Mouse (Mus musculus) heart, postnatal 0 days (tissue): ENCODE measurements around the gene Mta1. TPM values are rescaled to one million over a fixed set of nuclear protein-coding genes. Genes with fewer than 3 reads are reported as not detected.
A peak's percentile ranks its signal among the peaks of the same experiment; 100 is the strongest.

Source experiments
- ATAC-seq: fragments of 200-750 bp; cut with Nextera tagmentation; 2 replicates; pipeline ENCODE4 v1.8.0; 2017; ENCODE audit warnings: low read depth, moderate number of reproducible peaks, moderate library complexity; ENCODE audit not compliant: insufficient read depth
- DNase-seq: peaks from one replicate; pipeline ENCODE4 v3.0.0-alpha.2; 2016; ENCODE audit warnings: low spot score
- H3K27ac ChIP-seq: fragments of 300-500 bp; sonication (generic); 2 replicates; pipeline ENCODE4 v1.5.1; 2014; ENCODE audit warnings: low read depth, mild to moderate bottlenecking
- H3K27me3 ChIP-seq: fragments of 300-500 bp; sonication (generic); 2 replicates; pipeline ENCODE4 v1.6.1; 2014; ENCODE audit warnings: low read length, mixed read lengths; ENCODE audit not compliant: control insufficient read depth, insufficient read depth
- H3K36me3 ChIP-seq: fragments of 300-500 bp; sonication (generic); replicated peaks from 2 replicates; pipeline ENCODE4 v1.6.1; 2014; ENCODE audit warnings: low read length, mixed read lengths; ENCODE audit not compliant: control insufficient read depth, insufficient read depth
- H3K4me1 ChIP-seq: fragments of 300-500 bp; sonication (generic); 2 replicates; pipeline ENCODE4 v1.6.1; 2014; ENCODE audit warnings: antibody characterized with exemption; ENCODE audit not compliant: control insufficient read depth, insufficient read depth
- H3K4me2 ChIP-seq: fragments of 300-500 bp; sonication (generic); 2 replicates; pipeline ENCODE4 v1.6.1; 2014; ENCODE audit warnings: low read depth, mild to moderate bottlenecking, low read length, moderate library complexity
- H3K4me3 ChIP-seq: fragments of 300-500 bp; sonication (generic); 2 replicates; pipeline ENCODE4 v1.5.1; 2014; ENCODE audit warnings: low read depth, low read length
- H3K9ac ChIP-seq: fragments of 300-500 bp; sonication (generic); replicated peaks from 2 replicates; pipeline ENCODE4 v1.6.1; 2014; ENCODE audit warnings: low read depth, low read length, mixed read lengths
- H3K9me3 ChIP-seq: fragments of 300-500 bp; sonication (generic); replicated peaks from 2 replicates; pipeline ENCODE4 v1.6.1; 2016; ENCODE audit warnings: low read length; ENCODE audit not compliant: control insufficient read depth
- CTCF ChIP-seq: IDR thresholded peaks from 2 replicates; pipeline ENCODE4 v1.5.1; 2016; ENCODE audit warnings: antibody characterized with exemption, control low read depth, low read depth
- EP300 ChIP-seq: IDR thresholded peaks from 2 replicates; pipeline ENCODE4 v1.6.1; 2016; ENCODE audit warnings: antibody characterized with exemption, low read depth
- WGBS: fragments of 180-500 bp; shearing (Covaris S2); extraction: QIAGEN DNeasy Blood & Tissue Kit; methylation state at CpG from one replicate; pipeline ENCODE4 v1.1.7; 2014; 5-methylcytosine and 5-hydroxymethylcytosine counted together
- polyA plus RNA-seq: library from polyadenylated mRNA; unstranded; fragments of >200 nt; fragmentation: Nextera tagmentation; extraction: Ambion mirVana; gene quantifications from 2 replicates; pipeline ENCODE4 v1.2.1, GENCODE M21; 2015
- total RNA-seq: library from RNA; depleted of rRNA; stranded (reverse); fragments of >200 nt; gene quantifications from 2 replicates; pipeline ENCODE4 v1.2.3, GENCODE M21; 2014; ENCODE audit warnings: low replicate concordance

Mta1 gene
- total and polyA plus RNA-seq, 2 experiments from 2014 or later: 11.8 to 26.3 TPM

GRCm38 (mm10) chr12:113139908-113140615 lies 42.0 kb downstream of the Mta1 start, which contains the start of gene Crip2:
Gene Crip2, plus strand, starts transcription at chr12:113140236.
- H3K4me1 ChIP-seq: peaks cover 43% of the 10 kb centered on the region
- DNase-seq: peak; percentile 99
- H3K27me3 ChIP-seq: no peaks in the 10 kb centered on the region
- under 1% methylated on average over 68 of the region's 68 CpGs for WGBS
- peak within 1 kb of the TSS; percentile 95 for H3K9ac ChIP-seq
- H3K4me3 ChIP-seq: peak within 1 kb of the TSS; percentile 88
- peak within 1 kb of the TSS; percentile 91 for H3K4me2 ChIP-seq
- ATAC-seq: peak; percentile 71
- peaks cover 39% of the 10 kb centered on the region for H3K36me3 ChIP-seq
- no peaks in the 10 kb centered on the region for H3K9me3 ChIP-seq
- TF ChIP-seq EP300 (peak; percentile 90), CTCF (peak; percentile 44)
- H3K27ac ChIP-seq: peak within 1 kb of the TSS; percentile 98

- Histone ChIP-seq H3K4me2 (peak overlapping the region; percentile 91), H3K9me3 (no peaks in the 10 kb centered on the region), H3K9ac (peak overlapping the region; percentile 95), H3K36me3 (peaks cover 39% of the 10 kb centered on the region), H3K4me1 (peaks cover 41% of the 10 kb centered on the region), H3K4me3 (peak overlapping the region; percentile 88), H3K27me3 (no peaks in the 10 kb centered on the region), H3K27ac (peak overlapping the region; percentile 98)
- DNase-seq: peak; percentile 48
- ATAC-seq: no peak; the same call in 1 of the 2 replicates
- 1% methylated on average over 48 of the region's 49 CpGs for WGBS
- TF ChIP-seq EP300: no peak; the same call in 1 of the 2 replicates
- no peak for TF ChIP-seq CTCF
These were observed 42.7 kb downstream of the Mta1 start for GRCm38 (mm10) chr12:113140616-113141411.

GRCm38 (mm10) chr12:113141531-113141973 lies 43.5 kb downstream of the Mta1 start:
- ATAC-seq (no peak), DNase-seq (peak; percentile 39)
- Histone ChIP-seq H3K4me2 (peak overlapping the region; percentile 91), H3K4me1 (peaks cover 43% of the 10 kb centered on the region), H3K9ac (peak overlapping the region; percentile 95), H3K9me3 (no peaks in the 10 kb centered on the region), H3K27me3 (no peaks in the 10 kb centered on the region), H3K36me3 (peaks cover 33% of the 10 kb centered on the region), H3K4me3 (peak overlapping the region; percentile 88), H3K27ac (peak overlapping the region; percentile 98)
- WGBS: 8% methylated on average over 8 of the region's 8 CpGs
- no peak for TF ChIP-seq EP300
- TF ChIP-seq CTCF: no peak

GRCm38 (mm10) chr12:113142021-113142975 lies 44.2 kb downstream of the Mta1 start:
- Histone ChIP-seq H3K9ac (peak overlapping the region; percentile 95), H3K36me3 (peaks cover 31% of the 10 kb centered on the region), H3K27ac (peak overlapping the region; percentile 98), H3K27me3 (no peaks in the 10 kb centered on the region), H3K4me2 (peak overlapping the region; percentile 91), H3K4me3 (peak overlapping the region; percentile 88), H3K4me1 (peaks cover 50% of the 10 kb centered on the region), H3K9me3 (no peaks in the 10 kb centered on the region)
- DNase-seq (peak; percentile 97), ATAC-seq (peak; percentile 52)
- TF ChIP-seq CTCF (peak; percentile 18; the same call in 1 of the 2 replicates), EP300 (peak; percentile 75)
- WGBS: 2% methylated on average over 15 of the region's 15 CpGs

- Histone ChIP-seq H3K4me3 (peak overlapping the region; percentile 88), H3K9me3 (no peaks in the 10 kb centered on the region), H3K4me1 (peaks cover 56% of the 10 kb centered on the region), H3K9ac (peak overlapping the region; percentile 75), H3K36me3 (peaks cover 31% of the 10 kb centered on the region), H3K27ac (peak overlapping the region; percentile 98), H3K27me3 (no peaks in the 10 kb centered on the region), H3K4me2 (peak overlapping the region; percentile 91)
- TF ChIP-seq CTCF: no peak
- ATAC-seq (no peak), DNase-seq (no peak)
- WGBS: 21% methylated on average over 7 of the region's 7 CpGs
These were observed 45.1 kb downstream of the Mta1 start for GRCm38 (mm10) chr12:113143164-113143563.
